7 mouse cellular contexts compared by ENCODE assay signal in genomic region chrX:36796163-36796581, GRCm38 (mm10). TPM values are rescaled to one million over a fixed set of nuclear protein-coding genes. Genes with fewer than 3 reads are reported as not detected.
DNase-seq lines count a peak whose midpoint lies in the region; ATAC-seq lines count a peak whose summit lies in the region.

No protein-coding gene starts in this region.

- peak overlapping the region; percentile 87 for H3K27ac ChIP-seq in limb, embryonic 10.5 days
- H3K27ac ChIP-seq in midbrain, embryonic 12.5 days (replicated peaks), result peak overlapping the region; percentile 86

- peak; percentile 75 for ATAC-seq in granulocyte monocyte progenitor cell, adult 5-6 weeks (replicated peaks; ENCODE audit: poor library complexity, severe bottlenecking)
- ATAC-seq in midbrain, embryonic 12.5 days (ENCODE audit: low FRiP score, low read depth), result peak; percentile 83

- H3K9ac ChIP-seq in midbrain, embryonic 12.5 days (replicated peaks), result peak overlapping the region; percentile 76

- no peaks in the 10 kb centered on the region for H3K27me3 ChIP-seq in limb, embryonic 10.5 days (ENCODE audit: low read depth, poor library complexity, severe bottlenecking)
- H3K27me3 ChIP-seq in midbrain, embryonic 12.5 days, result no peaks in the 10 kb centered on the region

- 23% methylated on average over 40 of the region's 41 CpGs for WGBS in limb, embryonic 10.5 days
- 15% methylated on average over 41 of the region's 41 CpGs for WGBS in midbrain, embryonic 12.5 days

- peak; percentile 88 for DNase-seq in adrenal gland, adult 2 months
- peak; percentile 80 for DNase-seq in embryo, embryonic 9.5 days (ENCODE audit: extremely low spot score)
- DNase-seq in kidney, adult 11 months, result peak; percentile 76
- DNase-seq in limb, embryonic 10.5 days (ENCODE audit: low spot score), result peak; percentile 85
- DNase-seq in skeletal muscle tissue, adult 2 months (ENCODE audit: low read depth, low spot score), result peak; percentile 82

- peaks cover 13% of the 10 kb centered on the region for H3K36me3 ChIP-seq in limb, embryonic 10.5 days
- H3K36me3 ChIP-seq in midbrain, embryonic 12.5 days, result peaks cover 10% of the 10 kb centered on the region

- peak overlapping the region; percentile 63 for H3K4me3 ChIP-seq in limb, embryonic 10.5 days
- H3K4me3 ChIP-seq in midbrain, embryonic 12.5 days, result peak overlapping the region; percentile 59

- H3K4me1 ChIP-seq in limb, embryonic 10.5 days, result no peaks in the 10 kb centered on the region
- 0 out of 2 replicates have a peak, but pooled peaks cover 5% of the 10 kb centered on the region for H3K4me1 ChIP-seq in midbrain, embryonic 12.5 days

- no peaks in the 10 kb centered on the region for H3K9me3 ChIP-seq in limb, embryonic 10.5 days (replicated peaks)
- no peaks in the 10 kb centered on the region for H3K9me3 ChIP-seq in midbrain, embryonic 12.5 days

- peak overlapping the region; percentile 54 for H3K4me2 ChIP-seq in midbrain, embryonic 12.5 days (replicated peaks)

RNA-seq across cellular contexts. Expression of gene Slc25a5, which starts 0.7 kb away (rescaled TPM):
- 100 to 1,000 TPM; 382 to 504 TPM for total RNA-seq in adrenal gland, adult 2 months (2021)
- polyA plus RNA-seq in adrenal gland, adult 2 months (2012; rRNA removed), result 261 and 313 TPM in 2 replicates
- 933 and 1,044 TPM in 2 replicates for total RNA-seq in granulocyte monocyte progenitor cell, adult 5-6 weeks (2014; fragmentation: Nextera tagmentation)
- 865 and 1,012 TPM in 2 replicates for total RNA-seq in granulocyte monocyte progenitor cell, adult 5-6 weeks (2017)
- polyA plus RNA-seq in limb, embryonic 10.5 days (2016; fragmentation: Nextera tagmentation; extraction: Ambion mirVana), result 728 and 870 TPM in 2 replicates
- 569 and 644 TPM in 2 replicates for polyA plus RNA-seq in midbrain, embryonic 12.5 days (2016; fragmentation: Nextera tagmentation; extraction: Ambion mirVana)

RNA-seq across cellular contexts. Expression of gene Slc25a43, which starts 52.7 kb away (rescaled TPM):
- 1 to 10 TPM; 1.0 to 1.1 TPM for total RNA-seq in adrenal gland, adult 2 months (2021)
- 2.8 and 3.4 TPM in 2 replicates for polyA plus RNA-seq in adrenal gland, adult 2 months (2012; rRNA removed)
- total RNA-seq in granulocyte monocyte progenitor cell, adult 5-6 weeks (2014; fragmentation: Nextera tagmentation), result 2.5 and 4.3 TPM in 2 replicates
- total RNA-seq in granulocyte monocyte progenitor cell, adult 5-6 weeks (2017), result 1.0 and 1.2 TPM in 2 replicates
- polyA plus RNA-seq in limb, embryonic 10.5 days (2016; fragmentation: Nextera tagmentation; extraction: Ambion mirVana), result 1.6 and 2.3 TPM in 2 replicates
- 0.69 and 0.83 TPM in 2 replicates for polyA plus RNA-seq in midbrain, embryonic 12.5 days (2016; fragmentation: Nextera tagmentation; extraction: Ambion mirVana)

Comparison
In these comparisons a context has a peak if more than half of its experiments do, and no peak if none do; other contexts are left out.
1. Peak in every context shown above with its lines: DNase-seq, ATAC-seq, H3K4me3 ChIP-seq and H3K27ac ChIP-seq.